Comparison of ENCODE assay signal across 30 mouse cellular contexts in the genomic region with DNA sequence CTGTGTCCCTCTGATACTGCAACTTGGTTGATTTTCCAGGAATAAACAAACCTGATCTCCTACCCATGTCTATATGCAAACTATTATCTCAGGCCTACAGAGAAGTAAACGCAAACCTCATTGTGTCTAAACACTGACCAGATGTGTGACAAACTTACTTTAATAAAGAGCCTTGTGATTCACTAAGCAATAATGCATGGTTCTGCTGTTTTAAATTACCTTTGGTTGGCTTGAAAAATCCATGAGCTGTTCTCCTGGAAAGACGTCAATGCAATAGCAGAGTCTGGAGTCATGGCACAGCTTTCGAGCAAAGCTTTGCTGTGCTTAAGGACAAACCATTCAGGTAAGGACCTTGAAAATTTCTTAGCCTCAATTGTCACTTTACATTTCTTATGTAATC.
DNase-seq lines count a peak whose midpoint lies in the region; ATAC-seq and TF ChIP-seq lines count a peak whose summit lies in the region.
"Had no signal": no experiment of that assay in that cellular context is flagged by ENCODE, and none has a peak within 500 bp of the region (broad histone marks: within the 10 kb centered on the region; RNA-seq: fewer than 3 reads in every experiment).

No protein-coding gene starts in this region.

- H3K4me1 ChIP-seq in limb, embryonic 14.5 days (ENCODE audit: control insufficient read depth, insufficient read depth, low read length) = no peaks in the 10 kb centered on the region
- no peaks in the 10 kb centered on the region for H3K4me1 ChIP-seq in limb, embryonic 10.5 days
- H3K4me1 ChIP-seq in embryonic facial prominence, embryonic 14.5 days (ENCODE audit: control insufficient read depth, insufficient read depth, low read length) = no peaks in the 10 kb centered on the region
- H3K4me1 ChIP-seq: forebrain, embryonic 13.5 days; heart, embryonic 12.5 days; heart, embryonic 15.5 days; hindbrain, embryonic 10.5 days; hindbrain, embryonic 13.5 days; intestine, embryonic 15.5 days had no signal

- no peak for TF ChIP-seq POLR2A in limb, embryonic 14.5 days (IDR thresholded peaks at IDR 0.05; ENCODE audit: borderline replicate concordance, extremely low read depth, insufficient read depth, insufficient read length)

- WGBS in limb, embryonic 14.5 days = 63% methylated on average over 3 of the region's 3 CpGs
- 82% methylated on average over 3 of the region's 3 CpGs for WGBS in limb, embryonic 10.5 days
- 63% methylated on average over 3 of the region's 3 CpGs for WGBS in embryonic facial prominence, embryonic 14.5 days

- no peaks in the 10 kb centered on the region for H3K9me3 ChIP-seq in limb, embryonic 14.5 days (ENCODE audit: control insufficient read depth, low read length)
- H3K9me3 ChIP-seq in limb, embryonic 10.5 days (replicated peaks) = no peaks in the 10 kb centered on the region
- H3K9me3 ChIP-seq in embryonic facial prominence, embryonic 14.5 days (ENCODE audit: control insufficient read depth, low read length) = 0 out of 2 replicates have a peak, but pooled peaks cover under 1% of the 10 kb centered on the region
- H3K9me3 ChIP-seq: forebrain, embryonic 13.5 days; heart, embryonic 15.5 days; hindbrain, embryonic 10.5 days; hindbrain, embryonic 13.5 days; intestine, embryonic 15.5 days had no signal

- H3K27me3 ChIP-seq in limb, embryonic 14.5 days (ENCODE audit: control insufficient read depth, insufficient read depth, low read length) = no peaks in the 10 kb centered on the region
- H3K27me3 ChIP-seq in limb, embryonic 10.5 days (ENCODE audit: low read depth, poor library complexity, severe bottlenecking) = no peaks in the 10 kb centered on the region
- H3K27me3 ChIP-seq in embryonic facial prominence, embryonic 14.5 days (replicated peaks; ENCODE audit: control insufficient read depth, insufficient read depth, low read length) = no peaks in the 10 kb centered on the region
- H3K27me3 ChIP-seq: forebrain, embryonic 13.5 days; heart, embryonic 12.5 days; heart, embryonic 15.5 days; hindbrain, embryonic 13.5 days; intestine, embryonic 15.5 days; Patski had no signal

- peak; percentile 36 for DNase-seq in limb, embryonic 14.5 days (ENCODE audit: low spot score)
- no peak for DNase-seq in limb, embryonic 10.5 days (ENCODE audit: low spot score)
- peak; percentile 46 for DNase-seq in Muller cell, postnatal 12 days (ENCODE audit: inconsistent ontology term)
- DNase-seq in embryonic facial prominence, embryonic 14.5 days (ENCODE audit: low spot score) = peak; percentile 74
- peak; percentile 42 for DNase-seq in fibroblast of lung, adult 2 months (ENCODE audit: low read depth)
- DNase-seq in c-Kit-positive CD71-positive TER-119-positive erythroid progenitor cells, embryonic 14.5 days (ENCODE audit: low spot score) = no peak
- no peak for DNase-seq in heart, adult 8-10 months (ENCODE audit: low spot score)
- DNase-seq in thymus, postnatal 4 days = no peak
- DNase-seq: adrenal gland, postnatal 10 days; adrenal gland, postnatal 36 days; cerebellum, adult 11 months; cerebellum, adult 2 months; cerebellum, adult 9-11 months; cerebellum, postnatal 25 days; gastrocnemius, adult 2 months; gastrocnemius, postnatal 14 days; heart, adult 11 months; heart, postnatal 10 days; heart, postnatal 36 days; kidney, adult 11 months had no signal

- no peak for ATAC-seq in limb, embryonic 14.5 days (ENCODE audit: low FRiP score, low read depth)
- 0 out of 2 replicates have a peak, but pooled peaks have one; percentile 15 for ATAC-seq in embryonic facial prominence, embryonic 14.5 days (ENCODE audit: low read depth)
- ATAC-seq: CD4-positive, CD25-positive, alpha-beta regulatory T cell, adult 4 months; forebrain, embryonic 13.5 days; forebrain, embryonic 16.5 days; hindbrain, embryonic 16.5 days; intestine, embryonic 15.5 days; Patski had no signal

- H3K36me3 ChIP-seq in limb, embryonic 14.5 days (ENCODE audit: control insufficient read depth, insufficient read depth, low read length) = no peaks in the 10 kb centered on the region
- no peaks in the 10 kb centered on the region for H3K36me3 ChIP-seq in limb, embryonic 10.5 days
- no peaks in the 10 kb centered on the region for H3K36me3 ChIP-seq in embryonic facial prominence, embryonic 14.5 days (ENCODE audit: control insufficient read depth, insufficient read depth, low read length)
- H3K36me3 ChIP-seq: heart, embryonic 12.5 days; heart, embryonic 15.5 days; hindbrain, embryonic 10.5 days; hindbrain, embryonic 13.5 days; intestine, embryonic 15.5 days had no signal

- H3K4me2 ChIP-seq in limb, embryonic 14.5 days (replicated peaks; ENCODE audit: low read depth, low read length, severe bottlenecking) = no peak overlapping the region
- no peak overlapping the region for H3K4me2 ChIP-seq in embryonic facial prominence, embryonic 14.5 days (ENCODE audit: low read depth, low read length)
- H3K4me2 ChIP-seq: forebrain, embryonic 13.5 days; heart, embryonic 12.5 days; heart, embryonic 15.5 days; hindbrain, embryonic 13.5 days; intestine, embryonic 15.5 days had no signal

- H3K9ac ChIP-seq in limb, embryonic 14.5 days (ENCODE audit: low read depth, low read length, severe bottlenecking) = no peak overlapping the region
- no peak overlapping the region for H3K9ac ChIP-seq in embryonic facial prominence, embryonic 14.5 days (ENCODE audit: low read depth, low read length)
- H3K9ac ChIP-seq: forebrain, embryonic 13.5 days; heart, embryonic 12.5 days; heart, embryonic 15.5 days; hindbrain, embryonic 13.5 days; intestine, embryonic 15.5 days had no signal

- no peak overlapping the region for H3K4me3 ChIP-seq in limb, embryonic 14.5 days (replicated peaks; ENCODE audit: low read length)
- no peak overlapping the region for H3K4me3 ChIP-seq in limb, embryonic 10.5 days
- H3K4me3 ChIP-seq in embryonic facial prominence, embryonic 14.5 days (ENCODE audit: low read depth, low read length) = no peak overlapping the region
- H3K4me3 ChIP-seq: forebrain, embryonic 13.5 days; gastrocnemius, adult 2 months; heart, embryonic 12.5 days; heart, embryonic 15.5 days; hindbrain, embryonic 10.5 days; hindbrain, embryonic 13.5 days; intestine, embryonic 15.5 days had no signal

- H3K27ac ChIP-seq in limb, embryonic 14.5 days (replicated peaks; ENCODE audit: low read depth, low read length) = no peak overlapping the region
- H3K27ac ChIP-seq in limb, embryonic 10.5 days = no peak overlapping the region
- peak overlapping the region; percentile 40; the same call in 1 of the 2 replicates for H3K27ac ChIP-seq in embryonic facial prominence, embryonic 14.5 days (replicated peaks; ENCODE audit: low read depth, low read length)
- H3K27ac ChIP-seq: forebrain, embryonic 13.5 days; gastrocnemius, adult 2 months; heart, embryonic 15.5 days; hindbrain, embryonic 10.5 days; hindbrain, embryonic 13.5 days; intestine, embryonic 15.5 days had no signal

Comparison
In these comparisons a context has a peak if more than half of its experiments do, and no peak if none do; other contexts are left out.
1. DNase-seq: peak in limb, embryonic 14.5 days (single experiment), Muller cell, postnatal 12 days (single experiment), embryonic facial prominence, embryonic 14.5 days (single experiment) and fibroblast of lung, adult 2 months (single experiment); none in limb, embryonic 10.5 days (single experiment), c-Kit-positive CD71-positive TER-119-positive erythroid progenitor cells, embryonic 14.5 days (single experiment), heart, adult 8-10 months (single experiment) and thymus, postnatal 4 days (single experiment).